Mouse (Mus musculus) heart, embryonic 14.5 days (tissue): ENCODE data around the gene Aig1. TPM values are rescaled to one million over a fixed set of nuclear protein-coding genes. Genes with fewer than 3 reads are reported as not detected.

ENCODE experiments used
- ATAC-seq: fragments of 200-750 bp; cut with Nextera tagmentation; 2 replicates; pipeline ENCODE4 v1.8.0; 2017; ENCODE audit warnings: low read depth, moderate TSS enrichment; ENCODE audit not compliant: insufficient number of reproducible peaks, insufficient read depth, low FRiP score
- H3K27ac ChIP-seq, 2 experiments: fragments of 200-500 bp in 1 of 2; fragments of 300-500 bp in 1 of 2; sonication (generic) in 1 of 2; replicated peaks in 1 of 2; 2 replicates each; pipeline ENCODE4 v1.5.1; 2012 to 2014; ENCODE audit warnings: low read depth in 2 of 2, low read length in 2 of 2, control low read depth in 1 of 2, mild to moderate bottlenecking in 1 of 2, mixed read lengths in 1 of 2; ENCODE audit not compliant: control insufficient read depth in 1 of 2, insufficient read depth in 1 of 2
- H3K27me3 ChIP-seq: fragments of 300-500 bp; sonication (generic); 2 replicates; pipeline ENCODE4 v1.6.1; 2014; ENCODE audit warnings: mild to moderate bottlenecking, low read length, control low read depth; ENCODE audit not compliant: control insufficient read depth, insufficient read depth
- H3K36me3 ChIP-seq: fragments of 300-500 bp; sonication (generic); 2 replicates; pipeline ENCODE4 v1.6.1; 2014; ENCODE audit warnings: mild to moderate bottlenecking, control low read depth, low read length, mixed read lengths; ENCODE audit not compliant: control insufficient read depth, insufficient read depth
- H3K4me1 ChIP-seq, 2 experiments: fragments of 200-500 bp in 1 of 2; fragments of 300-500 bp in 1 of 2; sonication (generic) in 1 of 2; 2 replicates each; pipeline ENCODE4 v1.6.1; 2012 to 2014; ENCODE audit warnings: low read length in 2 of 2, control low read depth in 1 of 2, mixed read lengths in 1 of 2; ENCODE audit not compliant: control insufficient read depth in 2 of 2, insufficient read depth in 2 of 2
- H3K4me2 ChIP-seq: fragments of 300-500 bp; sonication (generic); 2 replicates; pipeline ENCODE4 v1.6.1; 2014; ENCODE audit warnings: mild to moderate bottlenecking, low read length
- H3K4me3 ChIP-seq, 2 experiments: fragments of 200-500 bp in 1 of 2; fragments of 300-500 bp in 1 of 2; sonication (generic) in 1 of 2; 2 replicates each; pipeline ENCODE4 v1.5.1; 2012 to 2014; ENCODE audit warnings: low read length in 2 of 2, mild to moderate bottlenecking in 2 of 2, control low read depth in 1 of 2, low read depth in 1 of 2, moderate library complexity in 1 of 2; ENCODE audit not compliant: control insufficient read depth in 1 of 2, insufficient read depth in 1 of 2
- H3K9ac ChIP-seq: fragments of 300-500 bp; sonication (generic); 2 replicates; pipeline ENCODE4 v1.6.1; 2014; ENCODE audit warnings: mild to moderate bottlenecking, low read length
- H3K9me3 ChIP-seq: fragments of 300-500 bp; sonication (generic); 2 replicates; pipeline ENCODE4 v1.6.1; 2016; ENCODE audit warnings: low read length, control low read depth; ENCODE audit not compliant: control insufficient read depth
- WGBS: fragments of 180-500 bp; shearing (Covaris S2); extraction: QIAGEN DNeasy Blood & Tissue Kit; methylation state at CpG from one replicate; pipeline ENCODE4 v1.1.7; 2014; 5-methylcytosine and 5-hydroxymethylcytosine counted together
- polyA plus RNA-seq: library from polyadenylated mRNA; unstranded; fragments of >200 nt; fragmentation: Nextera tagmentation; extraction: Ambion mirVana; gene quantifications from 2 replicates; pipeline ENCODE4 v1.2.1, GENCODE M21; 2014

Gene Aig1
- polyA plus RNA-seq, 1 experiment from 2014 or later = 81.6 TPM

DNA sequence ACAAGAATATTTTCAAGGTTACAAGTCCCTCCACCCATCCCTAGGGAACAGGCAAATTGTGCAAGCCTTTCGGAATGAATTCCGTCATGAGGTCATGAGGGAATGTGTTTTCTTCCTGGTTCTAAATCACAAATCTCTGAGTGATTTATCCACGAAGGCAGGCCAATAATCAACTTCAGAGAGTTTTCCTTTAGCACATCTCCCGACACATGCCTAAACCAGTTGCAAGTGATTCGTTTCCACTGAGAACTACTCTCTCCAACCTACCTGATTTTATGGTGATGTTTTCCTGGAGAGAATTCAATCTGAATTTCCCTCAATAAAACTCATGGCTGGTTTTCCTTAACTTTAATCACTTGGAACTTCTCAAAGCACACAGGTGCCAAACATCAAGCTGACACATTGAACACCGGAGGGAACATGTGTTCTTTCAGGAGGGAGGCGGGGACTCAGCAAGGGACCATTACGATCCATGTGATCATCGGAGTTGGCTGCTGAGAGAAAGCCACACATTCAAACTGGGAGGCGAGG, 201.5 kb downstream of the Aig1 start:
- 0 out of 4 replicates have a peak overlapping the region, but pooled peaks of 1 of the 2 experiments have one; percentile 18 for H3K27ac ChIP-seq
- no peak overlapping the region for H3K4me3 ChIP-seq
- 70% methylated on average over 10 of the region's 10 CpGs for WGBS
- no peak for ATAC-seq
- H3K9ac ChIP-seq = no peak overlapping the region
- H3K27me3 ChIP-seq = no peaks in the 10 kb centered on the region
- no peaks in the 10 kb centered on the region for H3K36me3 ChIP-seq
- H3K4me1 ChIP-seq = no peaks in the 10 kb centered on the region
- H3K4me2 ChIP-seq = no peak overlapping the region
- 0 out of 2 replicates have a peak, but pooled peaks cover 2% of the 10 kb centered on the region for H3K9me3 ChIP-seq

DNA sequence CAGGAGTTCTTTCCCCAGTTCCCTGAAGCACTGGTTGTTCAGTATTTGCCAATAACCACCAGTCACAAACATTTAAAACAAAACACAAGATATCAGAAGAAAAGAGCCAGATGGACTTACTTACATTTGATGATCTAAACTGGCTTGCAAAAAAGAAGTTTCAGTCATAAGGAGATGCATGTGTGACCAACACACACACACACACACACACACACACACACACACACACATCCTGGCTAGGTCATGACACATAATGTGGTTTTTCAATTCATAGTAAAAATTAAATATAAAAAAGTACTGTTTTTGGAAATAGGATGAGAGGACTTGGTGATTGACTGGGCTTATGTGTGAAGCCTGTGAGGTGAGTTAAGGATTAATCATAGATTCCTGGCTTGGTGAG, 205.3 kb downstream of the Aig1 start:
- no peaks in the 10 kb centered on the region for H3K4me1 ChIP-seq
- ATAC-seq = no peak
- no peak overlapping the region for H3K4me2 ChIP-seq
- no peak overlapping the region for H3K27ac ChIP-seq
- no peak overlapping the region for H3K4me3 ChIP-seq
- no peaks in the 10 kb centered on the region for H3K27me3 ChIP-seq
- no peaks in the 10 kb centered on the region for H3K36me3 ChIP-seq
- H3K9me3 ChIP-seq = no peaks in the 10 kb centered on the region
- no peak overlapping the region for H3K9ac ChIP-seq

DNA sequence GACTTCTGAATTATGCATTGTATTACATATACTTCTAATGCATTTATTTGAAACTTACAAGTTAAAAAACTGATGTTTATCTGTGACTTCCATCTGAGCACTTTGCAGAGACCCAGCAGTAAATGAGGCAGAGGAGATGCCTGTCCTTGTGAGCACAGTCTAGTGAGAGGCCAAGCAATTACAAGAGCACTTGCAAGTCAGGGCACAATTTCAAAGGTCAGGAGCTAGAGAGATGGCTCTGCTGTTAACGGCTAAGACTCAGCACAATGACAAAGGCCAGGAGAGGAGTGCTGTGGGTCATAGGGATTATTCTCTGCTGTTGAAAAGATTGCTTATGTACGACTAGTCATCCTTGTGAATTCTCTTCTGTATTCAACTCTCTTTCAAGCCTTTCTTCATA, 209.0 kb downstream of the Aig1 start:
- Histone ChIP-seq H3K4me3 (no peak overlapping the region), H3K27ac (no peak overlapping the region), H3K27me3 (no peaks in the 10 kb centered on the region), H3K4me1 (no peaks in the 10 kb centered on the region), H3K9me3 (no peaks in the 10 kb centered on the region), H3K4me2 (no peak overlapping the region), H3K9ac (no peak overlapping the region), H3K36me3 (no peaks in the 10 kb centered on the region)
- no peak for ATAC-seq
- 61% methylated on average over 2 of the region's 2 CpGs for WGBS

DNA sequence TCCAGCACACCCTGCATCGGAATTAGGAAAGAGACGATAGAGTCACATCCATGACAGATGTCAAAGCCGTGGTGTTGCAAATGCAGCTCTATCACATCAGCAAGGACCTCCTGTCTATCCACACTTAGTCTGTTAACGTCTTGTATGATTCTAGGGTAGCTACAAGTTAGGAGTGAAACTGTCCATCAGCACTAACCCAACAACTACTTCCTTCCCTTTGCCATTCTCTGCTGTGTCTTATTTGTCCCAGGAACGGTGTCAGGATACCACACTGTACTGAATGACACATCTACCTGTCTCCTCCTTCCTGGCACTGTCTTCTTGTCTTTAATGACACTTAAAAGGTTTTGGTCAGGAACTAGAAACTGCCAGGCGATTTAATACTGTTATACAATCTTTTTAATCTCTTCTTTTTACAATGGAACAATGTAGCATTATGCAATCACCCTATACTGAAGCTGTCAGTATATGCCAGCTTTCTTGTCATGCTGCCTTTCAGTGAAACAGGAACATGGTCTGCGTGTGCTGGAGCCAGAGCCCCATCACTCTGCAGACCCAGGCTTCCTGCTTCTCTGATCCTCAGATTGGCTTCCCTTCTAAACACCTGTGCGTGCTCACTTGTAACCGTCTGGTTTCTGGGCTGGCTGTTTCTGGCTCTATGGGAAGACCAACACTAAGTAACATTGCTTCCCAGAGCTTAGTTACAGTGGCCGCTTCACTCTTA, 214.9 kb downstream of the Aig1 start:
- peaks cover 6% of the 10 kb centered on the region for H3K36me3 ChIP-seq
- H3K27me3 ChIP-seq = no peaks in the 10 kb centered on the region
- ATAC-seq = no peak
- H3K4me2 ChIP-seq = no peak overlapping the region
- no peaks in the 10 kb centered on the region for H3K4me1 ChIP-seq
- H3K9me3 ChIP-seq = no peaks in the 10 kb centered on the region
- H3K9ac ChIP-seq = no peak overlapping the region
- no peak overlapping the region for H3K27ac ChIP-seq
- 83% methylated on average over 10 of the region's 10 CpGs for WGBS
- H3K4me3 ChIP-seq = no peak overlapping the region

DNA sequence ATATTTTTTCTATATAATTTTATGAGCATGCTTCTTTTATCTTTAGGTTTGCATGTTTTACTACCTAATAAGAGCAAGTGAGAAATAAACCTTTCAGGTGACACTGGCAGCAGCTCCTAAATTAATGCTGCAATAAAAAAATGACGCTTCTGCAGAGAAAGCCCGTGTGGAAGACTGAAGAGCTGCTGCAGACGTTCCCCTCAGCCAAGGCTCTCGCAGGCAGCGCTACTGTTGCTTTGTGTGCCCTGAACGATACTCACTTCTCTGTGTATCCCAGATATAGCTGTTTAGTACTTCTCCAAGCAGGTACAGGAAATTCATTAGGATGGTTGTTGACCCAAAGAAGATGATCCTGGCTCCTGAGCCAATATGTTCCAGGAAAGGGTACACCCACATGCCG, 215.5 kb downstream of the Aig1 start:
- no peaks in the 10 kb centered on the region for H3K27me3 ChIP-seq
- no peak overlapping the region for H3K4me3 ChIP-seq
- 89% methylated on average over 7 of the region's 7 CpGs for WGBS
- H3K36me3 ChIP-seq = peaks cover 6% of the 10 kb centered on the region
- H3K4me1 ChIP-seq = no peaks in the 10 kb centered on the region
- H3K9ac ChIP-seq = no peak overlapping the region
- no peak overlapping the region for H3K4me2 ChIP-seq
- no peaks in the 10 kb centered on the region for H3K9me3 ChIP-seq
- ATAC-seq = no peak
- H3K27ac ChIP-seq = no peak overlapping the region

DNA sequence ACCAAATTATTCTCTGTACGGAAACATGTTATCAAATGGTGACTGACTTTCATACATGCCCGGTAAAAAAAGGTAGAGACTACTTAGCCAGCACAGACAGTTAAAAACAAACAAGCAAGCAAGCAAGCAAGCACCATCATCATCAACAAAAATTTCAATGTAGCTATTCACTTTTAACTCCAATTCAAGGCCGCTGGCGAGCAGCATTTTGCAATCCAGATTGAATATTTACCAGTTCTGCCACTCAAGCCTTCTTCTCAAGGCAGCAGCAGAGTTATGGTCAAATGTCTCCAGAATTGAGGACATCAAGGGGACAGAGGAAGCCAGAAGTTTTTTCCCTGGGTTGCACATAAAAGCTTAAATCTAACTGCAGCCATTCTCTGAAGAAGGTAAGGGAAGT, 216.7 kb downstream of the Aig1 start:
- H3K4me3 ChIP-seq = no peak overlapping the region
- no peaks in the 10 kb centered on the region for H3K4me1 ChIP-seq
- no peak overlapping the region for H3K9ac ChIP-seq
- 93% methylated on average over 4 of the region's 4 CpGs for WGBS
- H3K27me3 ChIP-seq = no peaks in the 10 kb centered on the region
- no peak overlapping the region for H3K27ac ChIP-seq
- no peaks in the 10 kb centered on the region for H3K9me3 ChIP-seq
- no peak for ATAC-seq
- H3K36me3 ChIP-seq = peaks cover 6% of the 10 kb centered on the region
- H3K4me2 ChIP-seq = no peak overlapping the region

DNA sequence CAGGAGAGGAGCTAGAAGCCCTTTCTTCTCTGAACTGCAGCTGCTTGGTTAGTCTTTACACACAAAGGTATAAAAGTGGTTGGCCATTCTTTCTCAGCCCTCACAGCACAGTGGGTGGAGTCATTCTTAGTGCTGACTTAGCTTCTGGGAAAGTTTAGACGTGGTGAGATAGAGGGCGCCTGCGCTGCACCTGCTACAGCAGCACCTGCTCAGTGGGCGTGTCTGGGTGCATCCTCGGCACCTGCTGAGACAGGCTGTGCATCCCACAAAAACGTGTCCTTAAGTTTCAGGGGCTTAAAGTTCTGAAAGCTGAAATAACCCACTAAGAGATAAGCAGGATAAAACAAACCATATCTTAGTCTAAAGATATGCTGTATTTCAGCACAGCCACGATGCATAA, 227.0 kb downstream of the Aig1 start:
- Histone ChIP-seq H3K4me1 (no peaks in the 10 kb centered on the region), H3K27me3 (no peaks in the 10 kb centered on the region), H3K36me3 (no peaks in the 10 kb centered on the region), H3K9ac (no peak overlapping the region), H3K4me2 (no peak overlapping the region), H3K9me3 (no peaks in the 10 kb centered on the region), H3K27ac (no peak overlapping the region), H3K4me3 (no peak overlapping the region)
- 13% methylated on average over 7 of the region's 7 CpGs for WGBS
- no peak for ATAC-seq

DNA sequence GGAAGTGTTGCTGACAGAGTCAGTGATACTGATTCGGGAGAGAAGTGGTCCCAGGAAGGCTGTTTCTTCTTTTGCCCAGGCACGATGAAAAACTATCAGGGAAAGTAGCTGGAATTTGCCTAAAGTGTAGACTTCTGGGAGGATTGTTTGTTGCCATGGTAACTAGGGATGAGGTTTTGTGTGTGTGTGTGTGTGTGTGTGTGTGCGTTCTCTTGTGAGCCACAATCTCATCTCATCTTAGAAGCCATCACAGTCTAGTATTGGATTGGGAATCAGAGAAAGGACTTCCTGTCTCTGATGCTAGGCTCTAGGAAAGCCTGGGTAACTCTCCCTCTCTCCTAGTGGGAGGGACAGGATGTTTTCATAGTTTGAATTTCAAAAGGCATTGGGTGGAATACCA, 237.0 kb downstream of the Aig1 start:
- Histone ChIP-seq H3K9ac (no peak overlapping the region), H3K36me3 (no peaks in the 10 kb centered on the region), H3K9me3 (no peaks in the 10 kb centered on the region), H3K27me3 (no peaks in the 10 kb centered on the region), H3K4me3 (no peak overlapping the region), H3K4me2 (no peak overlapping the region), H3K4me1 (peaks cover 0 to 2% of the 10 kb centered on the region in 2 experiments; a peak in 2 of 4 replicates), H3K27ac (peak overlapping the region in 1 of 2 experiments; percentile 49; a peak in 2 of 4 replicates)
- 43% methylated on average over 3 of the region's 3 CpGs for WGBS
- ATAC-seq = no peak
